Mouse (Mus musculus): Measurements from ENCODE around the gene Nnat. TPM values are rescaled to one million over a fixed set of nuclear protein-coding genes. Genes with fewer than 3 reads are reported as not detected.

Nnat gene
- polyA plus RNA-seq, 1 experiment from 2014 or later = 685 TPM

- no peak overlapping the region for H3K4me3 ChIP-seq
- H3K4me2 ChIP-seq = no peak overlapping the region
- 69% methylated on average over 4 of the region's 4 CpGs for WGBS
- H3K4me1 ChIP-seq = peaks cover 18% of the 10 kb centered on the region
- no peak overlapping the region for H3K9ac ChIP-seq
- no peak for ATAC-seq (ENCODE audit: borderline replicate concordance, extremely low read depth, low FRiP score, low TSS enrichment)
- no peaks in the 10 kb centered on the region for H3K36me3 ChIP-seq
- H3K9me3 ChIP-seq = no peaks in the 10 kb centered on the region
- H3K27me3 ChIP-seq = no peaks in the 10 kb centered on the region
- H3K27ac ChIP-seq = no peak overlapping the region
Measured at GRCm38 (mm10) chr2:157534163-157534562, 25.7 kb upstream of the Nnat start.

GRCm38 (mm10) chr2:157536476-157537081 is 23.3 kb upstream of the Nnat start:
- Histone ChIP-seq H3K27me3 (no peaks in the 10 kb centered on the region), H3K9ac (no peak overlapping the region), H3K9me3 (no peaks in the 10 kb centered on the region), H3K4me3 (no peak overlapping the region), H3K36me3 (no peaks in the 10 kb centered on the region), H3K4me2 (no peak overlapping the region), H3K27ac (peak overlapping the region; percentile 51), H3K4me1 (peaks cover 35% of the 10 kb centered on the region)
- 43% methylated on average over 7 of the region's 7 CpGs for whole genome bisulfite sequencing
- ATAC-seq (ENCODE audit: borderline replicate concordance, extremely low read depth, low FRiP score, low TSS enrichment) = no peak

DNA sequence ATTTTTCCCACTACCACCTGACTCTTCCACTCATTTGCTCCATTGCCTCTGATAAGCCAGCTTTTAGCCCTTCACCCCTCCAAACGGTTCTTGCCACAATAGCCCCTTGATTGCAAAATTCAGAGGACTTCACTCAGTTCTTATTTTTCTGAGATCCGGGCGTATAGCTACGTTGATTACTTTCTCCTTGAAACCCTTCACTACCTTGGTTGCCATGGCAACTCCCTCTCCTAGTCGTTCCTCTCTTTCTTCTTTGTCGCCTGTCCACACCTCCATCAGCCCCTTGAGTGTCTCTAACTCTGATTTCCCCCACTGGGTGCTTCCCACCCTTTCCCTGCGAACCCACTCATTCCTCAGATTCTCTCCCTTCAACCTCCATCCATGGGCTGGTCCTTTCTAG is 22.8 kb upstream of the Nnat start:
- Histone ChIP-seq H3K4me2 (no peak overlapping the region), H3K27ac (peak overlapping the region; percentile 51), H3K36me3 (no peaks in the 10 kb centered on the region), H3K4me3 (no peak overlapping the region), H3K9ac (no peak overlapping the region), H3K4me1 (peaks cover 32% of the 10 kb centered on the region), H3K9me3 (no peaks in the 10 kb centered on the region), H3K27me3 (no peaks in the 10 kb centered on the region)
- 17% methylated on average over 7 of the region's 7 CpGs for WGBS
- no peak for ATAC-seq (ENCODE audit: borderline replicate concordance, extremely low read depth, low FRiP score, low TSS enrichment)

GRCm38 (mm10) chr2:157540073-157540952 is 19.6 kb upstream of the Nnat start:
- 52% methylated on average over 24 of the region's 24 CpGs for WGBS
- H3K4me2 ChIP-seq = no peak overlapping the region
- H3K27ac ChIP-seq = peak overlapping the region; percentile 18; the same call in 1 of the 2 replicates
- peaks cover 34% of the 10 kb centered on the region for H3K4me1 ChIP-seq
- ATAC-seq (ENCODE audit: borderline replicate concordance, extremely low read depth, low FRiP score, low TSS enrichment) = no peak; the same call in 1 of the 2 replicates
- H3K9me3 ChIP-seq = no peaks in the 10 kb centered on the region
- H3K27me3 ChIP-seq = no peaks in the 10 kb centered on the region
- no peak overlapping the region for H3K4me3 ChIP-seq
- H3K9ac ChIP-seq = no peak overlapping the region
- H3K36me3 ChIP-seq = no peaks in the 10 kb centered on the region

GRCm38 (mm10) chr2:157540953-157541569 is 18.8 kb upstream of the Nnat start:
- Histone ChIP-seq H3K4me3 (no peak overlapping the region), H3K4me1 (peaks cover 34% of the 10 kb centered on the region), H3K4me2 (no peak overlapping the region), H3K9ac (no peak overlapping the region), H3K36me3 (no peaks in the 10 kb centered on the region), H3K27me3 (no peaks in the 10 kb centered on the region), H3K9me3 (no peaks in the 10 kb centered on the region), H3K27ac (no peak overlapping the region)
- WGBS = 44% methylated on average over 9 of the region's 9 CpGs
- no peak for ATAC-seq (ENCODE audit: borderline replicate concordance, extremely low read depth, low FRiP score, low TSS enrichment)

DNA sequence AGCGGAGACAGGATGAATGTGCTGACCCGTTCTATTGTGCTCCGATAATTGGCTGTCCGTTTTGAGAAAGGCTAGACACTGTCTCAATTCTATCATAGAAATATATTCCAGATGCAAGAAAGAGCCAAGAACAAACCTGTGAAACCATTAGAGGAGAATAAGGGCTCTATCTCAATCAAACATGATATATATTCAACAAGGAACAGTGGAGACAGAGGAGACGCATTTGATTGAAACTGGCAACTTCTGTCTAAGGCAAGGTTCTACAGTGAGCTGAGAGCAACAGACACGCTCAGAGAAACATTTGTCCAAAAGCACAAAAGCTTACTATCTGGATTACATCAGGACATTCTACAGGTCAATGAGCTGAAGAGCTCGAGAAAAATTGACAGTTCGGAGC is 18.2 kb upstream of the Nnat start:
- Histone ChIP-seq H3K36me3 (no peaks in the 10 kb centered on the region), H3K9ac (no peak overlapping the region), H3K27ac (no peak overlapping the region), H3K27me3 (no peaks in the 10 kb centered on the region), H3K4me2 (no peak overlapping the region), H3K4me3 (no peak overlapping the region), H3K9me3 (no peaks in the 10 kb centered on the region), H3K4me1 (peaks cover 29% of the 10 kb centered on the region)
- WGBS = 72% methylated on average over 8 of the region's 8 CpGs
- no peak for ATAC-seq (ENCODE audit: borderline replicate concordance, extremely low read depth, low FRiP score, low TSS enrichment)

DNA sequence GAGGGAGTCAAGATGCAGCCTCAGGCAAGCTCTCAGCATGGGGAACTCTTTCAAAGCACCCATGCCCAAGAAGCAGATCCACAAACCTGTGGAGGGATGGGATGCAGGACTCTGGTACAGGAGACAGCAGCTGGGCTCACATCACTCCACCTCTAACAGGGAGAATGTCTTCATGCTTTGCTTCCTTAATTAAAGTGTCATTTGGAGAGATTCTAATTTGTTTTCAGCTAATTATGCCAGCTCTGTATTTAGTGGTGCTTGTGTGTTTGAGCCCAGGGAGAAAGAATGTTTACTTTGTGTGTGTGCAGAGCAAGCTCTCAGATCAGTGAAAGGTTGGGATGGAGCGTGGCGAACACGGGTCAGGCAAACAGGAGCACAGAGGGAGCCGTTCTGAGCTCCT is 17.5 kb upstream of the Nnat start:
- H3K36me3 ChIP-seq = peaks cover 4% of the 10 kb centered on the region; the same call in 1 of the 2 replicates
- H3K9me3 ChIP-seq = no peaks in the 10 kb centered on the region
- no peak overlapping the region for H3K9ac ChIP-seq
- no peaks in the 10 kb centered on the region for H3K27me3 ChIP-seq
- no peak overlapping the region for H3K4me3 ChIP-seq
- H3K4me1 ChIP-seq = peaks cover 22% of the 10 kb centered on the region
- 52% methylated on average over 4 of the region's 4 CpGs for WGBS
- no peak overlapping the region for H3K4me2 ChIP-seq
- no peak overlapping the region for H3K27ac ChIP-seq
- no peak for ATAC-seq (ENCODE audit: borderline replicate concordance, extremely low read depth, low FRiP score, low TSS enrichment)

- Histone ChIP-seq H3K27me3 (no peaks in the 10 kb centered on the region), H3K36me3 (peaks cover 17% of the 10 kb centered on the region; the same call in 1 of the 2 replicates), H3K4me1 (peaks cover 18% of the 10 kb centered on the region), H3K4me3 (no peak overlapping the region), H3K27ac (no peak overlapping the region), H3K4me2 (no peak overlapping the region), H3K9me3 (no peaks in the 10 kb centered on the region), H3K9ac (no peak overlapping the region)
- no peak for ATAC-seq (ENCODE audit: borderline replicate concordance, extremely low read depth, low FRiP score, low TSS enrichment)
- 80% methylated on average over 9 of the region's 9 CpGs for WGBS
Measured at GRCm38 (mm10) chr2:157544333-157544888, 15.5 kb upstream of the Nnat start.

GRCm38 (mm10) chr2:157546686-157547085 is 13.2 kb upstream of the Nnat start:
- Histone ChIP-seq H3K9ac (no peak overlapping the region), H3K27me3 (no peaks in the 10 kb centered on the region), H3K9me3 (no peaks in the 10 kb centered on the region), H3K4me3 (no peak overlapping the region), H3K27ac (no peak overlapping the region), H3K36me3 (peaks cover 17% of the 10 kb centered on the region; the same call in 1 of the 2 replicates), H3K4me2 (no peak overlapping the region), H3K4me1 (peaks cover 2% of the 10 kb centered on the region; the same call in 1 of the 2 replicates)
- ATAC-seq (ENCODE audit: borderline replicate concordance, extremely low read depth, low FRiP score, low TSS enrichment) = no peak

DNA sequence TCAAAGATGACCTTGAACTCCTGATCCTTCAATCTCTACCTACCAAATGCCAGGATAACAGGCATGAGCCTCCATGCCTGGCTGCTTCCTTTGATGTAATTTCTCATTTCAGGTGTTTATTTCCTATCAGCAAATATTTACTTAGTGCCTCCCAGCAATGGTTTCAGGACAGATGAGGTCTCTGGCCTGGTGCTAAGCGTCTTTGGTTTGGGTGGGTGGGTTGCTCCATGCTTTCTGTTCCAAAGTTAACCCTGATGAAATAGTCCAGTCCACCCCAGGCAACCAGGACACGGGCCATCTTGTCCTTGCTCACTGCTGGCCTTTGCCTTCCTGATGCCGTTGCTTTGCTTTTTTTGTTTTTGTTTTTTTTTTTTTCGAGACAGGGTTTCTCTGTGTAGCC is 9.6 kb upstream of the Nnat start:
- no peak for ATAC-seq (ENCODE audit: borderline replicate concordance, extremely low read depth, low FRiP score, low TSS enrichment)
- H3K4me2 ChIP-seq = no peak overlapping the region
- no peak overlapping the region for H3K9ac ChIP-seq
- peaks cover 17% of the 10 kb centered on the region; the same call in 1 of the 2 replicates for H3K36me3 ChIP-seq
- no peak overlapping the region for H3K4me3 ChIP-seq
- no peaks in the 10 kb centered on the region for H3K9me3 ChIP-seq
- H3K4me1 ChIP-seq = peaks cover 26% of the 10 kb centered on the region
- 73% methylated on average over 4 of the region's 4 CpGs for WGBS
- H3K27me3 ChIP-seq = no peaks in the 10 kb centered on the region
- H3K27ac ChIP-seq = no peak overlapping the region

GRCm38 (mm10) chr2:157552158-157552886 is 7.6 kb upstream of the Nnat start:
- no peak overlapping the region for H3K27ac ChIP-seq
- H3K36me3 ChIP-seq = peaks cover 22% of the 10 kb centered on the region
- WGBS = 58% methylated on average over 10 of the region's 10 CpGs
- no peak overlapping the region for H3K9ac ChIP-seq
- peaks cover 36% of the 10 kb centered on the region for H3K4me1 ChIP-seq
- 0 out of 2 replicates have a peak, but pooled peaks have one; percentile 16 for ATAC-seq (ENCODE audit: borderline replicate concordance, extremely low read depth, low FRiP score, low TSS enrichment)
- no peaks in the 10 kb centered on the region for H3K9me3 ChIP-seq
- H3K4me3 ChIP-seq = no peak overlapping the region
- no peak overlapping the region for H3K4me2 ChIP-seq
- no peaks in the 10 kb centered on the region for H3K27me3 ChIP-seq
